Mouse (Mus musculus): ENCODE measurements around the gene Cldn22. TPM values are rescaled to one million over a fixed set of nuclear protein-coding genes. Genes with fewer than 3 reads are reported as not detected.

Cldn22 gene
- total RNA-seq, 1 experiment from 2014 or later = not detected

DNA sequence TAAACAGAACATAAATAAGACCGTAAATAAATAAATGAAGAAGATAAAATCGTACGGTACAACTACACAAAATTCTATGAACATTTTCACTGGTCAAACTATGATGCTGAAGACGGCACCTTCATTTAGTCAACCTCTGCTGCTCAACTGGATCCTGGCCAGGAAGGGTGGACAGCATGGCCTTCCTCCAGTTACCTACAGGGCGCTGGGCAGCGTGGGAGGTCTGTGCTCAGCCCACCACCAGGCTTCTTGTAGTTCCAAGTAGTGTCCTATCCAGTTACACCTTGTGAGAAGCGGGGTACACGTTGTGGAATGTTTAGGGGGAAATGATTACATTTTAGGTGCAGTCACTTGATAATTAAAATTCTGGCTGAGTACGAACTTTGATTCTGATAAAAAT, 2.6 kb downstream of the Cldn22 start:
- no peak for ATAC-seq (replicated peaks; ENCODE audit: low read depth, poor library complexity, severe bottlenecking)

DNA sequence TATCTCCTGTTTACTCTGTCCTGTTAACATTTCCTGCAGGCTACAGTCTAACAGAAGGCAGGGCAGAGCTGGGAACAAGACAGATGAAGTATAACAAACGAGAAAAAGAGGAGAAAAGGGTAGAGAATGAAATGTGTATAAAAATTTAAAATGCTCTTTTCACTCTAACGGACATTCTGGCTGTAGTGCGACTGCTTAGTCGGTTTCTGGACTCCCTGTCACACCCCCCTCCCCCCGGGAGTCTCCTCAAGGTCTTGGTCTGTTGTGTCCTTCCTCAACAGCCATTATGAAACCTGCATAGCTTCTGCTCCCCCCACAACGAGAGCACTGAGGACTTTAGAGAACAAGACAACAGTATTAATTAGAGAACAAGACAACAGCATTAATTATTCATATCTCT, 8.3 kb downstream of the Cldn22 start:
- no peak for ATAC-seq (replicated peaks; ENCODE audit: low read depth, poor library complexity, severe bottlenecking)

DNA sequence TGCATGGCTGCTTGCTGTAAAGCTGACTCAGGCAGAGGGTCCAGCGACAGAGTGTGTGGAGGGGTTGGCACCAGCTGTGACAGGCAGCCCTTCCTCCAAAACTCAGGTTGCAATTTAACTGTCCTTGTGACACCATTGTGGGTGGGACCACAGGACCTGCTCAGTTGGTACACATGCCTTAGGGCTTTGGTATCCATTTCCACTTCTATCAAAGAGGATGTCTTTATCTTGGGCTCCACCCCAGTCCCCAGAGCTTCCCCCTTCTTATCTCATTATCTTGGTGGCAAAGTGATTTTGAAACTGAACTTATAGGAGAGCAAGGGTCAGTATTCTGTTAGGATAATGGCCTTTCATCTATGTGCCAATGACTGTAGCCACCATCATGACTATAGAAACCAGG, 9.7 kb downstream of the Cldn22 start:
- peak; percentile 80 for ATAC-seq (replicated peaks; ENCODE audit: low read depth, poor library complexity, severe bottlenecking)

DNA sequence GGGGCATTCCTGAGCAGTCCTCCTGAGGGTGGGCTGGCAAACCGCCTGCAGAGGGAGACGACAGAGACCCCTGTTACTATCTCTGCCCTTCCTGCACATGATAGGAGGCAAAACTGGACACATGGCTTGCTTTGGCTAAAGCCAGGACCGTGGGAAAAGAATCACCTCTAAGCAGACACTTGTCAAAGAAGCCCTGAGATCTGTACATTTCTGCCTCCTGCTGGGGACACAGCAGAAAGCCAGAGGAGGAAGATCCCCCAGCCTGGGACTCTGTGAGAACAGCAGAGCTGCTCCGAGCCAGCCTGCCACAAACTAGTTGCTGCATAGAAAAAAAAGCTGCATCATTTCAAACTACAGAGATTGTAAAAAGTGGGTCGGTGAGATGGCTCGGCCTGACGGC, 18.8 kb downstream of the Cldn22 start:
- no peak for ATAC-seq (replicated peaks; ENCODE audit: low read depth, poor library complexity, severe bottlenecking)

DNA sequence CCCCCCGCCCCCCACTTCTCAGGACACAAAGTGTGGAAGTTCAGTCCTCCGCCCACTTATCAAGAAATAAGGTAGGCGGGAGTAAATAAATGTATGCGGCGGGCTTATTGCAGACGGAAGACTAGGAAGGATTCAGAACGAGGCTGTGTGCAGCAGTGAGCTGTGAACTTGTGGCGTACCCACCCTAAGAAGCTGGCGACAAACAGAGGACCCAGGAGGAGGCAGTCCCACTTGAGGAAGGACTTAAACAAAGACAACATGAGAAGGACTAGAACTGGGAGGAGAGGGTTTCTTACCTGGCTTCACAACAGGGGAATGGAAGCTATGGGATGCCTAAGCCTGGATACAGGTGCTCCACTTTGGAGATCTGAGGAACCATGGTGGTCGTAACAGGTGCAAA, 19.4 kb downstream of the Cldn22 start:
- ATAC-seq (replicated peaks; ENCODE audit: low read depth, poor library complexity, severe bottlenecking) = no peak

DNA sequence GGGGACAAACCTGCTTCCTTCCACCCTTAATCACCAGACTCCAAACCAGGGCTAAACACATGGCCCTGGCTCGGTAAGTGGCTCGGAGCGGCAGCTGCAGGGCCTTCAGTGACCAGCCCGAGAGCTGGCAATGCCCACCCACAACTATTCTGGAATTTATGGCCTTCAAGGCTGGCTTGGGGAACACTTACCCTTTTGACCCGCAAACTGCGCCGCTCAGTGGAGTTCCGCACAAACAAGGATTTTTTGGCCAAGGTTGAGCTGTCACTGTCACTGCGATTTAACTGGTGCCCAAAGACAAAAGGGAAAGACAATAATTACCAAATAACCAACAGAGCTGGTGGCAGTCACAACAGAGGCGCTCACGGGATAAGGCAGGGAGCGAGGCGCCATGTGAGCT, 21.7 kb downstream of the Cldn22 start:
- ATAC-seq (replicated peaks; ENCODE audit: low read depth, poor library complexity, severe bottlenecking) = no peak

DNA sequence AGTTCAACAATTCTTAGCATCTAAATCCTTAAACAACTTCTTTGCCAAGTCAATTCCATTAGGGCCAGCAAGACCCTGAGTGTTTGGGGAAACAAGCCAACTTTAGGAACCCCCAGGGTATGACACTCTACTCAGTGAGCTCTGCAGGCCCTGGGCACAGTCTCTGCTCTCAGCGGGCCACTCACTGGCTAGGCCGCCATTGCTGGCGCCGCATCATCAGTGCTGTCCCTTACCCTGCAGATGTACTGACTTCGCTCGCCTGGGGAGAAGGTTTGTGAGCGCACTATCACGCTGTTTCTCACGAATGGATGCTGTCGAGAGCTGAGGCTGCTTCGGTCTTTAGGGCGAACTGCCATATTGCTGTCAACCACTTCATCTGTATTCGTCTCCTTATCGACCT, 22.9 kb downstream of the Cldn22 start:
- no peak for ATAC-seq (replicated peaks; ENCODE audit: low read depth, poor library complexity, severe bottlenecking)

DNA sequence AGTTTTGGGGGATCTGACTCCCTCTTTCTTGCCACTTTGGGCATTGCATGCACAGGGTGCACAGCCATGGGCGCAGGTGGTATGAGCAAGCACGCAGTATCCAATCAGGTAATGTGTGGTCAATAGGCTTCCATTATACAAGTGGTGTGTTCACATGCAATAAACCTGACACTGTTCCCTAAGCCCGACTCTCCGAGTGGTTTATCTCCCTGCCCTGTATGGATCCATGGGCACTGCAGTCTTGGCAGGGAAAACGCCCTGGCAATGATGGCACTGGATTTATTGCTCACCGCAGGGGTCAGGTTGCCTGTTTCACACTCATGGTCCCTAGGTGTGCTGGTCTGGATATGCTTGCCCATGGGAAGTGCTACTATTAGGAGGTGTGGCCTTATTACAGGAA, 23.6 kb downstream of the Cldn22 start:
- no peak for ATAC-seq (replicated peaks; ENCODE audit: low read depth, poor library complexity, severe bottlenecking)

DNA sequence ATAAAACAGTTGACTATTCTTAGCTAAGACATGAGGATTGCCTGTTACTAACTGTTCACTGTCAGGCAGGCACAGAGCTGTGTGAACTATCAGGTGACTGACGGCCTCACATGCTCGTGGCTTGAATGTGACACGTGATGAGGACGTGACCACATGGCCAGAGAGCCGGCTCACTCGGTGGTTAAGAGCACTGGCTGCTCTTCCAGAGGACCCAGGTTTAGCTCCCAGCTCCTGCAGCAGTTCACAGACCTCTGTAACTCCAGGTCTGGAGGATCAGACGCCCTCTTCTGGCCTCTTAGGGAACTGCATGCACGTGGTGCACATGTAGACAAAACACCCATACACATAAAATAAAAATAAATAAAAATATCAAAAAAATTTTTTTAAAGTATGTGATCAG, 25.6 kb downstream of the Cldn22 start:
- ATAC-seq (replicated peaks; ENCODE audit: low read depth, poor library complexity, severe bottlenecking) = no peak

DNA sequence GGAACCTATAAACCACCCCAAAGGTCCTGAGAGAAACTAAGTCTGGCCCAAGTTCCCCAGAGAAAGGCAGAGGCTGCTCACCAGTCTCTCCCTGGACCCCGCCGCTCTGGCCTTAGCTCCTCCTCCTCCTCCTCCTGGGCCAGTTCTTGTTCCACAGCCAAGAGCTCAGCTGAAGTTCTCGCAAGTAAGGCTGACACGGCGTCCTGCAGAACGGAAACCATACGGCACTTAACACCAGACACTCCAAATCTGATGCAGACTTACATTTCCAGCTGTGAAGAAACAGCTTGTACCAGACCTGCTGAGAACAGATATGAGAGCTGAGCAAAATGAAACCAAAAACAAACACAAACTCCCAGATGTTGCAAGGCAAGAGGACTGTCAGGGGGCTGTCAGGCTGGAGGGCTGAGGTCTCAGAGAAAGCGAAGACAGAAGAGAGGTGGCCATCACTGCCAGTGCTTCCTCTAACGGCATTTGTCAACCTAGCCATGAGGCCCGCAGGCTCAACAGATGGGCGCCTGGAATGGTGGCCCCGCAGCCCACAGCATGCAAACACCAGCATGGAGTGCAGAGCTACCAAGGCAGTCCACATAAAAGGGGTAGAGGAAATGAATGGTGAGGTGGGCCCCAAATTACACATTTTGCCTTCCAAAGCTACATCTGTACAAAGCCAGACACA, 27.7 kb downstream of the Cldn22 start:
- peak; percentile 83 for ATAC-seq (replicated peaks; ENCODE audit: low read depth, poor library complexity, severe bottlenecking)

DNA sequence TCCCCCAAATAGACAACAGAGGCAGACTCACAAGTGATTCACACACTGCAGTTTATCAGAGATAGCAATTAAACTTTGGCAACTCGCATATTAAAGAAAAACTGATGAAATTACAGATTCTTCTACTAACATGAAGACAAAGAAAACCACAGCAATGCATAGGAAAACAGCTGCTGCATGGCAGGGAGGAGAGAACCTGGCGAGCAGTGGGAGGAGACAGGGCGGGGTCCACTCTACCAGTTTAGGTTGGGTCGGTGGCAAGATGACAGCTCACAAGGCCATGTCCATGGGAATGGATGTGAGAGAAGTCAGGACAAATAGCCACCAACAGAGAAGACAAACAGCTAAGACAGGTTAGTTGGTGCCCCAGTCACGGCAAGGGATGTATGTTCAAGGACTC, 28.5 kb downstream of the Cldn22 start:
- no peak for ATAC-seq (replicated peaks; ENCODE audit: low read depth, poor library complexity, severe bottlenecking)

DNA sequence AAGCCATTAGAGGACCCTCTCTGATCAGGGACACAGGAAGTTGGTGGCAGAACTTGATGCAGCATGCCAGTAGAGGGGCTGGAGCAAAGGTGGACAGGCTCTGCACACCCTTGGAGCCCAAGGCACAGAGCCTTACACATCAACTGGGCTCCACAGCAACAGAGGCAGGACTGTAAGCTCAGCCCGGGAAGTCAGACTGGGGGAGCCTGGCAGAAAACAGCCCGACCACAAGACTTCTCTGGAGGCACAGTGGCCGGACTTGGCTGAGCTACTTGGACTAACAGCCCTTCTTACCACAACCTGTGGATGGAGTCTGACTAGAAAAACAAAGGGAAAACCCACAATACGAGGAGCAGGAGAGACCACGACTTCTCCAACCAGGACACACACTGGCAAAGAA, 29.1 kb downstream of the Cldn22 start:
- no peak for ATAC-seq (replicated peaks; ENCODE audit: low read depth, poor library complexity, severe bottlenecking)

DNA sequence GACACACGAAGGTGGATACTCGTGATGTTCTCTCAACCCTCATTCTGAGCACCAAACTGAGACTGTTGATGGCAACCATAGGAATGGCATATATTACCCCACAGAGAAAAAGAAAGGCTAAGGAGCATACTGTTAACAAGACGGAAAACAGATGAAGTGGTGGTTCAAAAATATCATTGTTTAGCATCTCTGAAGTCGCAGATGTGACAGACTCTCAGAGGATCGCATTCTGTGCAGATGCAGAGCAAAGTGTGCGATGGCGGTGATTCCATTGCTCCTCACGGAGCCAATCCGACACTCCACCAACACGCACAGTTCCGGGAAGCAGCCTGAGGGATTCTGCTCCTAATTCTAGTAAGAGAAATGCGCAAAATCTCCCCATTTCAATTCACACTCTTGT, 35.0 kb downstream of the Cldn22 start:
- no peak for ATAC-seq (replicated peaks; ENCODE audit: low read depth, poor library complexity, severe bottlenecking)

DNA sequence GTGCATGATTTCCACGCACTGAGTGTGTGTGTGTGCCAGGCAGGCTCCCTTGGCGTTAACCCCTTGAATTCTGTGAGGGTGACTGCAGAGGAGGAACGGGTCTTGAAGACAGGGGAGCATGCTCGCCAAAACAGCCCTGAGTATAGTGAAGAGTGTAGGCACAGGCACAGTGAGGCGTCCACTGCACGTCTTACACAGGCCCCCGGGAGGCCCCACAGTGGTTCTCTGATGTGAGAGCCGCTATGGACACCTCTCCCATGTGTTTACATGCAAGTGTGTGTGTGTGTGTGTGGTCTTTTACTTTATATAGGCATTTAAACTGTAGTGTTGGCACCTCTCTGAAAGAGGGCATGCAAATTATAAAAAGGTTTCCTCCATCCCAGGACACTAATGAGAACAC, 42.3 kb downstream of the Cldn22 start:
- ATAC-seq (replicated peaks; ENCODE audit: low read depth, poor library complexity, severe bottlenecking) = no peak

DNA sequence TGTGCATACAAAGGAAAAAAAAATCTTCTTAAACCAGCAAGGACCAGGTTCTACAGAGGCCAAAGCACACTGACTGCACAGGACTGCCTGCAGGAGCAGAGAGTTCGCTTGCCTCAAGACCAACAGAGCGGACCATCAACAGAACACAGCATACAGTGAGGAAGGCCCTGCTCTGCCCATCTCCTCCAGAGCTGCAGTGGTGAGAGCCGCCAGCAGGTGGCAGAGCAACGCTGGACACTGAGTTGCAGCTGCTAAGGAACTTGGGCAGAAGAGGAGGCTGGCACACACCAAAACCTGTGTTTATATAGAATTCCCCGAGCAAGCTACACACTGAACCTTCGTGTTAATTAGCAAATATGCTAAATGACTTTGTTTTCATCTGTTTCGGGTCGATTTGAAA, 42.8 kb downstream of the Cldn22 start:
- ATAC-seq (replicated peaks; ENCODE audit: low read depth, poor library complexity, severe bottlenecking) = peak; percentile 99

DNA sequence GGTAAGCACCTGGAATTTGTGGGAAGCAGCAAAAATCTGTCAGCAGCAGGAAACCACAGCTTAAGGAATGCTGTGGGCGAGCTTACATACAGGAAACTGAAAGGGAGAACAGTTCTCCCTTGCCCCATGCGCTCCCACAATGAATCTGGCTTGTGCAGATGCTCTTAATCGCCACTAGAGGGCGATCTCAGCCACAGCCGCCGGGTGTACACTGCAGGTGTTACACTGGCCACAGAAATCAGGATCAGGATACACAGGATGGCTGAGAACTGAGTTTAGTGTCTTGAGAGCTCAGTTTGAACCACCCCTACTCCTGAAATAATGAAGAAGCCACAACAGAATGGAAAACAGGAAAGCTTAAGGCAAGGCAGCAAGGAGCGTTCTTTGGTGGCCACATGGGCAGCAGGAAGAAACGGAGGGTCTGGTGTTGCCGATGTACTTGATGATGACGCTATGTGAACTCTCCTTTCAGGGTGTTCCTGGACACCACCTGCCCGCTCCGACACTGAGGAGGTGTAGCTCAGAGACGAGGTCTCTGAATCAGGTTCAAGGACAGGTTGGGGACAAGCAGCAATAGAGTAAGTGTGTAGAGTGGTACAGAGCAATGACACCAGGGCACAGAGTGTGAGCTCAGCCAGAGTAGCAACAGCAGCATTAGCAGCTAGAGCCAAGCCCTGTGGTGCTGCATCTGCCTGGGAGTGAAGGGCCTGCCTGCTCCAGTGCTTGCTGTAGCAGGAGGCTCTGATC, 48.3 kb downstream of the Cldn22 start:
- peak; percentile 89 for ATAC-seq (replicated peaks; ENCODE audit: low read depth, poor library complexity, severe bottlenecking)

DNA sequence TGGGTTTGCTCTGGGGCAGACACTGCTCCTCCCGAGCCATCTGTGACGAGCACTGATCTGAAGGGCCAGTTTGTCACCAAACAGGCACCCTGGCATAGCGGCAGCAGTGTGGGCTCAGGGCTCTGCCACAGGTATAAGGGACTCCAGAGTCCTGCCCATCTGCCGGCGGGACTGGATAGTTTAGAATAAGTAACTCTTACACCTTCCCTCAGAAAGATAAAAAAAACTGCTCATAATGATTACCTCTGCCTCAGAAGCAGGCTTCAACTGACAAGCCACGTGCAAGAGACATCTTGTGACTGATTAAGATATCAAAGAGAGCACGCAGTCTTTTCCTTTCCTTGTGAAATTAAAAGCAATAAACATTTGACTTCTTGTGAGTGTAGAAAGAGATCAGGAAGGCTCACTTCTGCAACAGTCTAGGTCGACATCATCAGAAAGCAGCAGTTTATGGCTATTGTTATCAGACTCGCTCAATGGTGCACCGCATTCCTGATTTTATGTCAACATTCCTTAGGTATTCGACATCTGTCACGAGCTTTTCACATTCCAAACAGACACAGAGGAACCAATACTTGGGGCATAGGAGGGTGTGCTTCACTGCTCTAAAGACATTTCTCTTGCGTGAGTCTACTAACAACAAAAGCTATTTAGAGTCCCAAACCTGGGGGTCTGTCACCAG, 50.4 kb downstream of the Cldn22 start:
- ATAC-seq (replicated peaks; ENCODE audit: low read depth, poor library complexity, severe bottlenecking) = no peak
